Mouse (Mus musculus): ENCODE measurements around the gene Gzmm. TPM values are rescaled to one million over a fixed set of nuclear protein-coding genes. Genes with fewer than 3 reads are reported as not detected.
A peak's percentile ranks its signal among the peaks of the same experiment; 100 is the strongest.

Gene Gzmm
- total and polyA plus RNA-seq, 2 experiments from 2014 or later = 0.63 to 1.2 TPM

GRCm38 (mm10) chr10:79705951-79706350 lies 17.1 kb downstream of the Gzmm start:
- Histone ChIP-seq H3K36me3 (ENCODE audit: insufficient read depth, low read length) (peaks cover 15% of the 10 kb centered on the region), H3K4me2 (ENCODE audit: low read depth, low read length) (peak overlapping the region; percentile 91), H3K4me3 (ENCODE audit: low read length) (peak overlapping the region; percentile 69), H3K4me1 (ENCODE audit: insufficient read depth, low read length) (peaks cover 23% of the 10 kb centered on the region), H3K27ac (peak overlapping the region; percentile 45), H3K27me3 (ENCODE audit: insufficient read depth, low read length) (no peaks in the 10 kb centered on the region), H3K9ac (replicated peaks; ENCODE audit: low read length) (peak overlapping the region; percentile 91; the same call in 1 of the 2 replicates), H3K9me3 (ENCODE audit: low read length) (no peaks in the 10 kb centered on the region)
- no peak for TF ChIP-seq CTCF (IDR thresholded peaks at IDR 0.05; ENCODE audit: low read depth)
- DNase-seq (ENCODE audit: low spot score) (no peak), ATAC-seq (no peak)
- WGBS = 86% methylated on average over 5 of the region's 5 CpGs

- WGBS = 66% methylated on average over 5 of the region's 5 CpGs
- no peaks in the 10 kb centered on the region for H3K9me3 ChIP-seq (ENCODE audit: low read length)
- H3K4me2 ChIP-seq (ENCODE audit: low read depth, low read length) = peak overlapping the region; percentile 91
- ATAC-seq = no peak
- no peaks in the 10 kb centered on the region for H3K27me3 ChIP-seq (ENCODE audit: insufficient read depth, low read length)
- H3K4me3 ChIP-seq (ENCODE audit: low read length) = peak overlapping the region; percentile 69
- TF ChIP-seq CTCF (IDR thresholded peaks at IDR 0.05; ENCODE audit: low read depth) = no peak
- peak overlapping the region; percentile 45 for H3K27ac ChIP-seq
- peaks cover 21% of the 10 kb centered on the region for H3K36me3 ChIP-seq (ENCODE audit: insufficient read depth, low read length)
- no peak for DNase-seq (ENCODE audit: low spot score)
- peak overlapping the region; percentile 91; the same call in 1 of the 2 replicates for H3K9ac ChIP-seq (replicated peaks; ENCODE audit: low read length)
- H3K4me1 ChIP-seq (ENCODE audit: insufficient read depth, low read length) = peaks cover 23% of the 10 kb centered on the region
These were observed 17.7 kb downstream of the Gzmm start for GRCm38 (mm10) chr10:79706406-79707094.

GRCm38 (mm10) chr10:79707162-79707561 lies 18.3 kb downstream of the Gzmm start:
- peaks cover 27% of the 10 kb centered on the region for H3K36me3 ChIP-seq (ENCODE audit: insufficient read depth, low read length)
- ATAC-seq (no peak), DNase-seq (ENCODE audit: low spot score) (no peak)
- H3K9ac ChIP-seq (replicated peaks; ENCODE audit: low read length) = peak overlapping the region; percentile 17; the same call in 1 of the 2 replicates
- H3K4me2 ChIP-seq (ENCODE audit: low read depth, low read length) = peak overlapping the region; percentile 91
- H3K27me3 ChIP-seq (ENCODE audit: insufficient read depth, low read length) = no peaks in the 10 kb centered on the region
- H3K27ac ChIP-seq = no peak overlapping the region
- peaks cover 23% of the 10 kb centered on the region for H3K4me1 ChIP-seq (ENCODE audit: insufficient read depth, low read length)
- TF ChIP-seq CTCF (IDR thresholded peaks at IDR 0.05; ENCODE audit: low read depth) = no peak
- H3K9me3 ChIP-seq (ENCODE audit: low read length) = no peaks in the 10 kb centered on the region
- WGBS = 73% methylated on average over 1 of the region's 1 CpGs
- H3K4me3 ChIP-seq (ENCODE audit: low read length) = peak overlapping the region; percentile 10; the same call in 1 of the 2 replicates

GRCm38 (mm10) chr10:79707759-79708158 lies 18.9 kb downstream of the Gzmm start:
- no peak for TF ChIP-seq CTCF (IDR thresholded peaks at IDR 0.05; ENCODE audit: low read depth)
- Histone ChIP-seq H3K4me2 (ENCODE audit: low read depth, low read length) (peak overlapping the region; percentile 91; the same call in 1 of the 2 replicates), H3K9me3 (ENCODE audit: low read length) (no peaks in the 10 kb centered on the region), H3K9ac (replicated peaks; ENCODE audit: low read length) (peak overlapping the region; percentile 17; the same call in 1 of the 2 replicates), H3K27me3 (ENCODE audit: insufficient read depth, low read length) (no peaks in the 10 kb centered on the region), H3K4me3 (ENCODE audit: low read length) (peak overlapping the region; percentile 10; the same call in 1 of the 2 replicates), H3K27ac (no peak overlapping the region), H3K4me1 (ENCODE audit: insufficient read depth, low read length) (peaks cover 23% of the 10 kb centered on the region), H3K36me3 (ENCODE audit: insufficient read depth, low read length) (peaks cover 27% of the 10 kb centered on the region)
- ATAC-seq (no peak), DNase-seq (ENCODE audit: low spot score) (no peak)
- 73% methylated on average over 4 of the region's 4 CpGs for whole genome bisulfite sequencing

GRCm38 (mm10) chr10:79708668-79709067 lies 19.8 kb downstream of the Gzmm start:
- H3K4me2 ChIP-seq (ENCODE audit: low read depth, low read length) = 0 out of 2 replicates have a peak overlapping the region, but pooled peaks have one; percentile 16
- WGBS = 89% methylated on average over 21 of the region's 21 CpGs
- H3K36me3 ChIP-seq (ENCODE audit: insufficient read depth, low read length) = peaks cover 27% of the 10 kb centered on the region
- no peak overlapping the region for H3K9ac ChIP-seq (replicated peaks; ENCODE audit: low read length)
- no peaks in the 10 kb centered on the region for H3K9me3 ChIP-seq (ENCODE audit: low read length)
- H3K4me1 ChIP-seq (ENCODE audit: insufficient read depth, low read length) = peaks cover 23% of the 10 kb centered on the region
- no peak overlapping the region for H3K4me3 ChIP-seq (ENCODE audit: low read length)
- no peaks in the 10 kb centered on the region for H3K27me3 ChIP-seq (ENCODE audit: insufficient read depth, low read length)
- no peak for TF ChIP-seq CTCF (IDR thresholded peaks at IDR 0.05; ENCODE audit: low read depth)
- DNase-seq (ENCODE audit: low spot score) = no peak
- H3K27ac ChIP-seq = no peak overlapping the region
- ATAC-seq = no peak

- no peak for ATAC-seq
- no peak overlapping the region for H3K9ac ChIP-seq (replicated peaks; ENCODE audit: low read length)
- 85% methylated on average over 7 of the region's 7 CpGs for WGBS
These were observed 20.5 kb downstream of the Gzmm start for GRCm38 (mm10) chr10:79709307-79709706.

GRCm38 (mm10) chr10:79712029-79712428 lies 23.2 kb downstream of the Gzmm start:
- H3K4me3 ChIP-seq (ENCODE audit: low read length) = no peak overlapping the region
- peaks cover 4% of the 10 kb centered on the region for H3K4me1 ChIP-seq (ENCODE audit: insufficient read depth, low read length)
- DNase-seq (ENCODE audit: low spot score) (no peak), ATAC-seq (peak; percentile 5; the same call in 1 of the 2 replicates)
- 73% methylated on average over 1 of the region's 1 CpGs for WGBS
- no peak overlapping the region for H3K9ac ChIP-seq (replicated peaks; ENCODE audit: low read length)
- TF ChIP-seq CTCF (IDR thresholded peaks at IDR 0.05; ENCODE audit: low read depth) = peak; percentile 39
- peaks cover 27% of the 10 kb centered on the region for H3K36me3 ChIP-seq (ENCODE audit: insufficient read depth, low read length)
- no peak overlapping the region for H3K4me2 ChIP-seq (ENCODE audit: low read depth, low read length)
- no peaks in the 10 kb centered on the region for H3K9me3 ChIP-seq (ENCODE audit: low read length)
- H3K27ac ChIP-seq = no peak overlapping the region
- H3K27me3 ChIP-seq (ENCODE audit: insufficient read depth, low read length) = no peaks in the 10 kb centered on the region

More at GRCm38 (mm10) chr10:79709307-79709706, 20.5 kb downstream of the Gzmm start:
- peaks cover 27% of the 10 kb centered on the region for H3K36me3 ChIP-seq (ENCODE audit: insufficient read depth, low read length)
- TF ChIP-seq CTCF (IDR thresholded peaks at IDR 0.05; ENCODE audit: low read depth) = no peak
- H3K27ac ChIP-seq = no peak overlapping the region
- DNase-seq (ENCODE audit: low spot score) = no peak
- peaks cover 23% of the 10 kb centered on the region for H3K4me1 ChIP-seq (ENCODE audit: insufficient read depth, low read length)
- no peaks in the 10 kb centered on the region for H3K9me3 ChIP-seq (ENCODE audit: low read length)
- H3K4me3 ChIP-seq (ENCODE audit: low read length) = no peak overlapping the region
- 0 out of 2 replicates have a peak overlapping the region, but pooled peaks have one; percentile 16 for H3K4me2 ChIP-seq (ENCODE audit: low read depth, low read length)
- H3K27me3 ChIP-seq (ENCODE audit: insufficient read depth, low read length) = no peaks in the 10 kb centered on the region

All from hindbrain, postnatal 0 days (tissue).